Mouse (Mus musculus) natural killer cell, adult 2 months (primary cell): ENCODE measurements at regions not wholly inside any gene's neighbourhood (a gene's known extent, or its start where the extent isn't known, plus 50 kb on each side); places are given as distances from the start of the nearest gene placed in this dataset.
"Not testable (repeated sequence)": the region's sequence is repeated elsewhere in the genome, so short reads cannot be mapped to it uniquely, and the experiment has no call there.

ENCODE experiments used
- DNase-seq, 2 experiments: peaks; one replicate each; pipeline ENCODE4 v3.0.0; 2022; ENCODE audit warnings: low spot score in 2 of 2

- peak; percentile 7 to 42 for DNase-seq
Observed at GRCm38 (mm10) chr14:53802547-53802946, 451.4 kb downstream of the Dad1 start.

GRCm38 (mm10) chr14:53800508-53801136 is 453.3 kb downstream of the Dad1 start:
- DNase-seq = no peak

GRCm38 (mm10) chr14:53795160-53795559 is 458.7 kb downstream of the Dad1 start:
- peak in 1 of 2 experiments; percentile 30 for DNase-seq

GRCm38 (mm10) chr14:53794527-53794926 is 459.4 kb downstream of the Dad1 start:
- no peak for DNase-seq

GRCm38 (mm10) chr14:53792432-53792831 is 461.5 kb downstream of the Dad1 start:
- not testable (repeated sequence) for DNase-seq

GRCm38 (mm10) chr14:53785547-53785946 is 468.4 kb downstream of the Dad1 start:
- not testable (repeated sequence) for DNase-seq

GRCm38 (mm10) chr14:53777375-53777774 is 476.5 kb downstream of the Dad1 start:
- no peak for DNase-seq

- peak; percentile 32 to 38 for DNase-seq
Observed at GRCm38 (mm10) chr14:53776717-53777116, 477.2 kb downstream of the Dad1 start.

GRCm38 (mm10) chr14:53766501-53766900 is 487.4 kb downstream of the Dad1 start:
- not testable (repeated sequence) for DNase-seq

- not testable (repeated sequence) for DNase-seq
Observed at GRCm38 (mm10) chr14:53765918-53766317, 488.0 kb downstream of the Dad1 start.

- not testable (repeated sequence) for DNase-seq
Observed at GRCm38 (mm10) chr14:53760578-53760977, 493.3 kb downstream of the Dad1 start.

- not testable (repeated sequence) for DNase-seq
Observed at GRCm38 (mm10) chr14:53757782-53758181, 496.1 kb downstream of the Dad1 start.

- DNase-seq = not testable (repeated sequence)
Observed at GRCm38 (mm10) chr14:53757095-53757494, 496.8 kb downstream of the Dad1 start.

GRCm38 (mm10) chr14:53750703-53751441 is 503.0 kb downstream of the Dad1 start:
- DNase-seq = no peak

- not testable (repeated sequence) for DNase-seq
Observed at GRCm38 (mm10) chr14:53743552-53743951, 510.4 kb downstream of the Dad1 start.

GRCm38 (mm10) chr14:53742864-53743263 is 511.0 kb downstream of the Dad1 start:
- peak in 1 of 2 experiments; percentile 17 for DNase-seq

- DNase-seq = peak; percentile 43 to 56
Observed at GRCm38 (mm10) chr14:53741246-53741645, 512.7 kb downstream of the Dad1 start.

- peak in 1 of 2 experiments; percentile 1 for DNase-seq
Observed at GRCm38 (mm10) chr14:53737962-53738361, 515.9 kb downstream of the Dad1 start.

GRCm38 (mm10) chr14:53736274-53736673 is 517.6 kb downstream of the Dad1 start:
- DNase-seq = not testable (repeated sequence)

- not testable (repeated sequence) for DNase-seq
Observed at GRCm38 (mm10) chr14:53731600-53731999, 522.3 kb downstream of the Dad1 start.

GRCm38 (mm10) chr14:53729877-53730276 is 524.0 kb downstream of the Dad1 start:
- not testable (repeated sequence) for DNase-seq

GRCm38 (mm10) chr14:53729149-53729548 is 524.8 kb downstream of the Dad1 start:
- not testable (repeated sequence) for DNase-seq

- not testable (repeated sequence) for DNase-seq
Observed at GRCm38 (mm10) chr14:53726914-53727313, 527.0 kb downstream of the Dad1 start.
